Mouse (Mus musculus) heart, embryonic 13.5 days (tissue): ENCODE data around the gene Mrpl37. TPM values are rescaled to one million over a fixed set of nuclear protein-coding genes. Genes with fewer than 3 reads are reported as not detected.

Source experiments
- ATAC-seq: fragments of 200-750 bp; cut with Nextera tagmentation; 2 replicates; pipeline ENCODE4 v1.8.0; 2017; ENCODE audit warnings: moderate TSS enrichment; ENCODE audit not compliant: insufficient number of reproducible peaks, low FRiP score, low TSS enrichment; ENCODE audit errors: extremely low read depth
- H3K27ac ChIP-seq: fragments of 300-500 bp; sonication (generic); replicated peaks from 2 replicates; pipeline ENCODE4 v1.5.1; 2015; ENCODE audit warnings: moderate library complexity, mild to moderate bottlenecking, inconsistent platforms
- H3K27me3 ChIP-seq: fragments of 300-500 bp; sonication (generic); replicated peaks from 2 replicates; pipeline ENCODE4 v1.6.1; 2015; ENCODE audit warnings: mild to moderate bottlenecking, inconsistent platforms
- H3K36me3 ChIP-seq: fragments of 300-500 bp; sonication (generic); 2 replicates; pipeline ENCODE4 v1.6.1; 2015; ENCODE audit warnings: mild to moderate bottlenecking, inconsistent platforms
- H3K4me1 ChIP-seq: fragments of 300-500 bp; sonication (generic); 2 replicates; pipeline ENCODE4 v1.6.1; 2015; ENCODE audit warnings: inconsistent platforms
- H3K4me2 ChIP-seq: fragments of 300-500 bp; sonication (generic); 2 replicates; pipeline ENCODE4 v1.6.1; 2015; ENCODE audit warnings: inconsistent platforms, mild to moderate bottlenecking, moderate library complexity
- H3K4me3 ChIP-seq: fragments of 300-500 bp; sonication (generic); 2 replicates; pipeline ENCODE4 v1.5.1; 2015; ENCODE audit warnings: moderate library complexity, mild to moderate bottlenecking, inconsistent platforms
- H3K9ac ChIP-seq: fragments of 300-500 bp; sonication (generic); 2 replicates; pipeline ENCODE4 v1.6.1; 2015; ENCODE audit warnings: inconsistent platforms, mild to moderate bottlenecking, moderate library complexity
- H3K9me3 ChIP-seq: fragments of 300-500 bp; sonication (generic); 2 replicates; pipeline ENCODE4 v1.6.1; 2016; ENCODE audit warnings: inconsistent platforms
- WGBS: fragments of 180-500 bp; shearing (Covaris S2); methylation state at CpG from one replicate; pipeline ENCODE4 v1.1.7; 2015; ENCODE audit warnings: mixed read lengths; 5-methylcytosine and 5-hydroxymethylcytosine counted together
- polyA plus RNA-seq: library from polyadenylated mRNA; unstranded; fragments of >200 nt; fragmentation: Nextera tagmentation; extraction: Ambion mirVana; gene quantifications from 2 replicates; pipeline ENCODE4 v1.2.1, GENCODE M21; 2015

Gene Mrpl37
- polyA plus RNA-seq, 1 experiment from 2014 or later = 86.4 TPM

DNA sequence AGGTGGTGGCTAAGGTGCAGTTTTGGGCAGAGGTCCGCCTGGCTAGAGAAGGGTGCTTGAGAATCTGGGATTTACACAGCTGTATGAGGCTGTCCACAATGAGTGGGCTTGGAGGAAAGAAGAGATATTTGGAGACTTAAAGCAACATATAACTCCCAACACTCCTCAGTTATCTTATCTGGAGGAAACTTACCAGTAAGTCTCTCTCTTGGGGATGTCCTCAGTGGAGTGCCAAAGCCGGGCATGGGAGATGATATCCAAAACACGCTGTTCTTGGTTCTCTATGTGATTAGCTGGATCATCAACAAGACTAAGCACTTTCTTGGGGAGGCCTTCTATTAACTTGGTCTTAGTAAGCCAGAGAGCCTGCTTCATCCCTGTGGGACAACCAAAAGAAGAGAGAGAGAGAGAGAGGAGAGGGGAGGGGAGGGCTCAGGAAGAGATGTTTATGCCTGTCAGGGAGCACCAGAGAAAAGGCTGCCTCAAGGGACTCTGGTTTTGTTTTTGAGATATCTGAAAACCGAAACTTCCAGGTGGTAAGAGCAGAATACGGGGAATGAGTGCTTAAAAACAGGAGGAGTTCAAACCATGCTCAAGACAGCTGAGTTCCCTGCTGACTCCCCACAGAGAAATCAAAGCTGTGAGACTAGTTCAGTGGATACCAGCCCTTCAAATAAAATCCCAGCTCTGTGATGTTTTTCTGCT lies 2.1 kb downstream of the Mrpl37 start:
- H3K4me1 ChIP-seq = peaks cover 18% of the 10 kb centered on the region
- WGBS = 79% methylated on average over 5 of the region's 5 CpGs
- ATAC-seq = no peak
- no peak overlapping the region for H3K27ac ChIP-seq
- 0 out of 2 replicates have a peak, but pooled peaks cover 5% of the 10 kb centered on the region for H3K27me3 ChIP-seq
- no peak overlapping the region for H3K4me3 ChIP-seq
- no peaks in the 10 kb centered on the region for H3K9me3 ChIP-seq
- H3K9ac ChIP-seq = no peak overlapping the region
- peaks cover 51% of the 10 kb centered on the region for H3K36me3 ChIP-seq
- no peak overlapping the region for H3K4me2 ChIP-seq

DNA sequence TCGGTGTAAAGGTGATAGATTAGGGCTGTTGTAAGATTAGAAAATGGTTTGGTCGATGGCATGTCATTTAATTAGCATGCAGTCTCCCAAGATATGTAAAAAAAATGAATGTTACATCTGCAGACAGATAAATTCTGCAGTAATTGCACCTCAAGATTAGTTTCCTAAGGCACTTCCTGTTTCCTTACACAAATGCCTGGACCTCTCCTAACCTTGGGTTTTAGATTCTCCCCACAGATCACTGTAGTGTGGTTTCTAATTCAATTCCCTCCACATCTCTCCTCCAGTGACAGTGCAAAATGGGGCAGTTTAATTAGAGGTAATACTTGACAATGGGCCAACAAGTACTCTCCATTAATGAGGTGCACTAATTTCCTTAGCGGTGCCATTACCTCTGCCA lies 3.5 kb downstream of the Mrpl37 start:
- ATAC-seq = no peak
- Histone ChIP-seq H3K4me3 (no peak overlapping the region), H3K4me1 (peaks cover 18% of the 10 kb centered on the region), H3K36me3 (peaks cover 64% of the 10 kb centered on the region), H3K4me2 (no peak overlapping the region), H3K9ac (no peak overlapping the region), H3K27me3 (no peaks in the 10 kb centered on the region), H3K27ac (no peak overlapping the region), H3K9me3 (no peaks in the 10 kb centered on the region)
- 77% methylated on average over 3 of the region's 3 CpGs for WGBS

DNA sequence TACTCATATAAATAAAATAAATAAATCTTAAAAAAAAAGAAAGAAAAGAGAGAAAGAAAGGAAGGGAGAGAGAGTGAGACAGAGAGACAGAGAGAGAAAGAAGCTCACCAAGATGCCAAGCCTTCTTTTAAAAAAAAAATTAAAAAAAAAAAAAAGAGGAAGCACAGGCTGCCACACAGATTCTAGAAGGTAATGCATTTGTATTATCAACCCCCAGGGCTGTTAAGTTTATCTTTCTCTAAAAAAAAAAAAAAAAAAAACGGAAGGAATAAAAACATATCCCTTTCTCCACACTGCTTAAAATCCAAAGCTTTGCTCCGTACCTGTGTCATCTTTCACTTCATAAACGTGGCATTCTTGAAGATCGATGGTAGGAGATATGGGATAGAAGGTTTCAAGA lies 5.1 kb downstream of the Mrpl37 start:
- Histone ChIP-seq H3K4me1 (peaks cover 10% of the 10 kb centered on the region), H3K9me3 (no peaks in the 10 kb centered on the region), H3K9ac (no peak overlapping the region), H3K4me3 (no peak overlapping the region), H3K27ac (no peak overlapping the region), H3K36me3 (peaks cover 80% of the 10 kb centered on the region), H3K27me3 (no peaks in the 10 kb centered on the region), H3K4me2 (no peak overlapping the region)
- 92% methylated on average over 4 of the region's 4 CpGs for WGBS
- ATAC-seq = no peak

DNA sequence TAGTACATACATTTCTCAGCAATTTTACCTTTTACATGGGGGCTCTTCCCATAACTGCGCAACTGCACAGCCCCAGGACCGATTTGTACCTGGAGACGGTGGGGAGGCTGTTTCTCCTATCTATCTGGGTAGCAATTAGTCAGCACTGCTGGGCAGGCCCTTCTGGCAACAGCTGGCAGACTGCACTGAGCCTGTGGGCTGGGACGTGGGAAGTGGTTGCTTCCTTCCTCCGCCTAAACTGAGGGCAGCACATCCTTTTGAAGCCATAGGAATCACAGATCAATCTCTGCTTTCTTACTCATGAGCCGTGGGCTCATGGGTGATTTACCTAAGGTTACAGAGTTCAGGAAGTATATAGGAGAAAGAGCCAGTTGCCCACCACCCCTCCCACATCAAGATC lies 7.9 kb downstream of the Mrpl37 start:
- H3K4me1 ChIP-seq = no peaks in the 10 kb centered on the region
- H3K27me3 ChIP-seq = no peaks in the 10 kb centered on the region
- H3K27ac ChIP-seq = no peak overlapping the region
- no peak overlapping the region for H3K4me2 ChIP-seq
- no peak overlapping the region for H3K4me3 ChIP-seq
- 82% methylated on average over 6 of the region's 6 CpGs for WGBS
- H3K36me3 ChIP-seq = peaks cover 92% of the 10 kb centered on the region
- ATAC-seq = no peak
- H3K9me3 ChIP-seq = no peaks in the 10 kb centered on the region
- H3K9ac ChIP-seq = no peak overlapping the region

DNA sequence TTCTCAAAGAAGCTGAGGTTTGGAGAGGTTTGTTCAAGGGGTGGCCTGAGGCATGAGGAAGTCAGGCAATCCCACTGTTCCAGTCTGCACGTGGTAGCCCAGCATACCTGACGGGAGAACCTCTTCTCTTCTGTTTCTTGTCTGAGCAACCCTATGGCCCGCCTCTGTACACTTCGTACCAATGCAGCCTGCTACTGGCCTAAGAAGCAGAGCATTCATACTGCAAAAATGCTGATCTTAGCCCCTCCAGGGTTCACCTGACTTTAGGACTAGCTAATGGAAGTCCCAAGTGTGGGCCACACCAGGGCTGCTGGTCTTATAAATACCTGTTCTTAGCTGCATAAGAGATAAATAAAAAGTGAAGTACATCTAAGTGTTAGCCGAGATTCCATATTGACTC lies 8.3 kb downstream of the Mrpl37 start:
- H3K4me3 ChIP-seq = no peak overlapping the region
- no peak for ATAC-seq
- H3K27me3 ChIP-seq = no peaks in the 10 kb centered on the region
- H3K9ac ChIP-seq = no peak overlapping the region
- H3K27ac ChIP-seq = no peak overlapping the region
- no peaks in the 10 kb centered on the region for H3K4me1 ChIP-seq
- H3K36me3 ChIP-seq = peaks cover 87% of the 10 kb centered on the region
- H3K9me3 ChIP-seq = no peaks in the 10 kb centered on the region
- whole genome bisulfite sequencing = 77% methylated on average over 5 of the region's 5 CpGs
- H3K4me2 ChIP-seq = no peak overlapping the region

DNA sequence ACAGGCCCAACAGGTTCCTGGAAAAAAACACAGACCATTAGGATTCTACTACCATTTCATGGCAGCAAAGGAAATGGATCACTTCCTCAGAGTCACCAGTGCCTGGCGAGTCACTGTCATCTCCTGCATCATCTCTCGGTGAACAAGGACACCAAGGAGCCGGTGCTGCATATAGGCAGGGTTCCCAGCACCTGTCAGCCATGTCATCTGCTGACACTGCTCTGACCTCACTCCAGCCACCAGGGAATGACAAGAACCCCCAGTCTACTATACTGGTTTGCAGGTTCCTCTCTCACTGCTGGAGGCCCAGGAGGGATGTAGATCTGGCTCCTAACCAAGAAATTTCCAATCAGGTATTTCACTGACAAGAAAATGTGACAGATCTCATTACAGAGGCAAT lies 10.6 kb downstream of the Mrpl37 start:
- Histone ChIP-seq H3K4me3 (no peak overlapping the region), H3K9me3 (no peaks in the 10 kb centered on the region), H3K4me1 (no peaks in the 10 kb centered on the region), H3K36me3 (peaks cover 65% of the 10 kb centered on the region), H3K27ac (peak overlapping the region; percentile 24; the same call in 1 of the 2 replicates), H3K9ac (no peak overlapping the region), H3K4me2 (no peak overlapping the region), H3K27me3 (no peaks in the 10 kb centered on the region)
- WGBS = 54% methylated on average over 3 of the region's 3 CpGs
- no peak for ATAC-seq

DNA sequence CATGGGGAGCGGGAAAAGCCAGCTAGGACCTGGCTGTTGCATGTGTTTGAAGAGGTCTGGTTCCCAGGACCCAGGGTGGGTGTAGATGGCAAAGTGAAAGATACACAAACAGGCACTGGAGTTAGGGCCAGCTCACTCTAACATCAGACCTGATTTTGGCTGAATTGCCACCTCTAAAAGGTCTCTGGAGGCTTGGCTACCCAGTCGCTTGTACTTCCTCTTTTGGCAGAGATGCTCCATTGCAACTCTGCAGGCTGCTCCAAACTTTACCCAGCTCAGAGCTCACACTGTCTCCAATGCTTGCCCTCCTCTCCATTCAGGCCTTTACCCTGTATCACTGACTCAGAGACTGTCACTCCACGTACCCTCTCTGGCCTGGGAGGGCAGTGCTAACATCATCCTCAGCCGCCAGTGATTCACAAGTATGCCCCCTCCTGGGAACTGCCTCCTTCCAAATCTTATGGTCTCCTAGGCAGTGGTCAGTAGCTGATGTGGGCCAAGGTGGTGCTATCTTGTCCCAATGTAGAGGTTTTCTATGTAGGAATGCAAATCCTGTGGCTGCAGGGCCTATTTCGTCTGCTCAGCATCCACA lies 13.6 kb downstream of the Mrpl37 start:
- H3K4me3 ChIP-seq = no peak overlapping the region
- H3K27me3 ChIP-seq = no peaks in the 10 kb centered on the region
- ATAC-seq = no peak
- no peaks in the 10 kb centered on the region for H3K4me1 ChIP-seq
- 48% methylated on average over 5 of the region's 5 CpGs for WGBS
- H3K27ac ChIP-seq = no peak overlapping the region
- H3K9ac ChIP-seq = no peak overlapping the region
- no peak overlapping the region for H3K4me2 ChIP-seq
- H3K9me3 ChIP-seq = no peaks in the 10 kb centered on the region
- H3K36me3 ChIP-seq = peaks cover 52% of the 10 kb centered on the region

DNA sequence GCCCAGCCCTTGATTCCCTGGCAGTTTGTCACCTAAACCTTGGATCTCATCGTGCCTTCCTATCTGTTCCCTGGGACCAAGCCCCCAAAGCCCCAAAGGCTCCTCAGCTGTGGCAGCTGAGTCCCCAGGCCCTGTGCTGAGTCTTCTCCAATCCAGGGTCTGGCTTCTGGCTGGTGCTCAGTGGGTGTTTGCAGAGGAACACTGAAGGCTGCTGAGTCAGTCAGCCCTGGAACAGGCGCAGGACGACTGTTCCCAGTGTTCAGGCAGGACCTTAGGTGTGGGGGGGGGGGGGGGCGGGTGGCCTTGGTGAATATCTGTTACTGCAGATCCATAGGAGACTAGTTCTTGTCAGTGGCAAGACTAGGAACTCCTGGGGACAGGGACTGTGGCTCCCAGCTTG lies 14.8 kb downstream of the Mrpl37 start:
- no peaks in the 10 kb centered on the region for H3K4me1 ChIP-seq
- ATAC-seq = no peak
- no peak overlapping the region for H3K4me2 ChIP-seq
- peaks cover 52% of the 10 kb centered on the region for H3K36me3 ChIP-seq
- no peak overlapping the region for H3K9ac ChIP-seq
- no peaks in the 10 kb centered on the region for H3K27me3 ChIP-seq
- 41% methylated on average over 4 of the region's 4 CpGs for WGBS
- H3K27ac ChIP-seq = no peak overlapping the region
- H3K4me3 ChIP-seq = no peak overlapping the region
- H3K9me3 ChIP-seq = no peaks in the 10 kb centered on the region

DNA sequence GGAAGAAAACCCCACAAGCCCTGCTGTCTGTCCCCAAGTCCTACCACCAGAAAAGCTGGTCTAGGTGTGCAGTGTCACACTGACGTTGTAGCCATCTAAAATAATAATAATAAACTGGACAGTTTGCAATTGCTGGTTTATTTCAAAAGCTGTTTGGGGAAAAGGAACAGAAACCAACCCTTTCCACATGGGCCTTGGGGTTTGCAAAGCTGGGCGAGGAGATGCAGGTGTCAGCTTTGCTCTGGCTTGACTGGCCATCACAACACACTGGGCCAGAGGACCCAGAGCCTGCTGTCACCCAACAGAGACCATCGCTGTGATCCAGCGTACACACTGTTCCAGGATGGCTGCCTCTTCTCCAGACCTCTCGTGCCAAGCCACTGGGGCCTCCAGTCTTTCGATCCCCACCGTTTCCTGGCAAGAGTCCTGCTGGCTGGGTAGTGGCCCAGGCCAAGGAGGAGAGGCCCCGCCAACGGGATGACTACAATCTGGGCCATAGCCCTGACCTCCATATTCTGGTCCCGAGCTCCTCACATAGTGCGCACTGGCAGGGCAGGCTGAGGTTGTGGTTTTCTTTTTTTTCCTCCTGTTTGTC lies 18.0 kb downstream of the Mrpl37 start:
- peaks cover 61% of the 10 kb centered on the region for H3K36me3 ChIP-seq
- ATAC-seq = no peak
- no peaks in the 10 kb centered on the region for H3K9me3 ChIP-seq
- WGBS = 89% methylated on average over 11 of the region's 11 CpGs
- no peak overlapping the region for H3K27ac ChIP-seq
- no peaks in the 10 kb centered on the region for H3K27me3 ChIP-seq
- H3K9ac ChIP-seq = no peak overlapping the region
- no peaks in the 10 kb centered on the region for H3K4me1 ChIP-seq
- H3K4me2 ChIP-seq = no peak overlapping the region
- H3K4me3 ChIP-seq = no peak overlapping the region

DNA sequence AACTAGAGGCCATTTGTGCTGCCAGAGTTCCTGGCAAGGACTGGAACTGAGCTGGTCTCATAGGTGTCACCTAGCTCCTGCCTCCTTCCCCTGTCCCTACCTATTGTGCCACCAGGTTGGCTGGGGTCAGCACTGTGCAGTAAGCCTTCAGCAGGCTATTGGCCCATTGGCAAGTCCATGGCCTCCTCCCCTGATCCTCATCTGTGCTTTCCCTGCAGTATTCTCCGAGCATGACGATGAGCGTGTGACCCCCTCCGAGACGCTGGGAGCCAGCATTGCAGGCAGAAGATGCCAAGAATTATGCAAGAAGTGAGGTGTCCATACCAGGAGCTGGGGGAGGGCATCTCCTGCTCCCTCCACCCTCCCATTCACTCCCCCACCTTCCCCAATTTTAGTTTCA lies 18.9 kb downstream of the Mrpl37 start:
- WGBS = 86% methylated on average over 5 of the region's 5 CpGs
- peaks cover 70% of the 10 kb centered on the region for H3K36me3 ChIP-seq
- H3K9ac ChIP-seq = no peak overlapping the region
- no peak overlapping the region for H3K4me3 ChIP-seq
- H3K4me2 ChIP-seq = no peak overlapping the region
- no peaks in the 10 kb centered on the region for H3K27me3 ChIP-seq
- no peak for ATAC-seq
- H3K27ac ChIP-seq = no peak overlapping the region
- no peaks in the 10 kb centered on the region for H3K4me1 ChIP-seq
- no peaks in the 10 kb centered on the region for H3K9me3 ChIP-seq

DNA sequence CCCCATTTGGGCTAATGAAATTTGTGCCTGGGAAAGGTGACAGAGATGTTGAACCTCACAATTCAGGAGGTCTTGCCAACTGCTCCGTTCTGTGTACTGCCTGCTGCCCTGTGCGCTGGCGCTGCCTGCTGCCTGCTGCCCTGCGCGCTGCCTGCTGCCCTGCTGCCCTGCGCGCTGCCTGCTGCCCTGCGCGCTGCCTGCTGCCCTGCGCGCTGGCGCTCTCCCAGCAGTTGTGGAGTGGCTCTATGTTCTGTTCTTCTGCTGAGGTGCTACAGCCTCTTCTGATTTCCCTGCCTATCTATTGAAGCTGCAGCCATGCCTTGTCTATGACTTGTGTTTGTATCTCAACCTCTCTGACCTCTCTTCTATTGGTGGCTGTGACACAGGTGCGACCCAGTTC lies 21.5 kb downstream of the Mrpl37 start:
- H3K4me3 ChIP-seq = no peak overlapping the region
- H3K36me3 ChIP-seq = peaks cover 93% of the 10 kb centered on the region
- no peak for ATAC-seq
- H3K9me3 ChIP-seq = no peaks in the 10 kb centered on the region
- no peaks in the 10 kb centered on the region for H3K4me1 ChIP-seq
- no peak overlapping the region for H3K9ac ChIP-seq
- H3K27ac ChIP-seq = no peak overlapping the region
- 96% methylated on average over 13 of the region's 13 CpGs for WGBS
- no peak overlapping the region for H3K4me2 ChIP-seq
- no peaks in the 10 kb centered on the region for H3K27me3 ChIP-seq

DNA sequence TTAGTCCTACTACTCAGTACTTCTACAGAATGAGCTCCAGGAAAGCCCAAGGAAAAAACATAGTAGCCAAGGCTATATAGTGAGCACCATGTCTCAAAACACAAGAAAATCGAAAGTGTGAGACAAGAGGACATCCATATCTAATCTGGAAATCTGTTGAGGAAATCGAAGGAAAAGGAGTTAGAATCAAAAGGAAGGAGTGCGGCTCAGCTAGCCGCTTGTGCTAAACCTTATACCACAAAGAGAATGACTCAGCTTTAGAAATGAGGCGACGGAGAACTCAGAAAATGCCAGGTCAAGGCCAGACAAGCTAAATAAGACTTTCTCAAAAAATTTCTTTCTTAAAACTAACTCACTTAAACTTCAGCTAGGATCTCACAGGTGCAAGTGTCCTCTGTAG lies 24.4 kb downstream of the Mrpl37 start:
- Histone ChIP-seq H3K27me3 (no peaks in the 10 kb centered on the region), H3K9me3 (no peaks in the 10 kb centered on the region), H3K9ac (no peak overlapping the region), H3K4me3 (no peak overlapping the region), H3K27ac (no peak overlapping the region), H3K4me1 (peaks cover 12% of the 10 kb centered on the region), H3K4me2 (no peak overlapping the region), H3K36me3 (peaks cover 97% of the 10 kb centered on the region)
- no peak for ATAC-seq
- WGBS = 79% methylated on average over 6 of the region's 6 CpGs
